Mouse (Mus musculus): ENCODE measurements around the gene 1600015I10Rik. TPM values are rescaled to one million over a fixed set of nuclear protein-coding genes. Genes with fewer than 3 reads are reported as not detected.
"Not testable (repeated sequence)": the region's sequence is repeated elsewhere in the genome, so short reads cannot be mapped to it uniquely, and the experiment has no call there.

The 1600015I10Rik gene
- total RNA-seq (2015) (not detected in 2 replicates), total RNA-seq (2017) (not detected in 2 replicates)

- no peak for ATAC-seq (ENCODE audit: poor library complexity, severe bottlenecking)
Measured at GRCm38 (mm10) chr6:48929595-48929994, at the start of gene 1600015I10Rik. Gene 1600015I10Rik (plus strand): TSS chr6:48929895.

GRCm38 (mm10) chr6:48894203-48894602 lies 35.5 kb upstream of the 1600015I10Rik start:
- ATAC-seq (ENCODE audit: poor library complexity, severe bottlenecking) = peak; percentile 51; the same call in 1 of the 2 replicates

- ATAC-seq (ENCODE audit: poor library complexity, severe bottlenecking) = no peak
Measured at GRCm38 (mm10) chr6:48894938-48895818, 34.5 kb upstream of the 1600015I10Rik start.

DNA sequence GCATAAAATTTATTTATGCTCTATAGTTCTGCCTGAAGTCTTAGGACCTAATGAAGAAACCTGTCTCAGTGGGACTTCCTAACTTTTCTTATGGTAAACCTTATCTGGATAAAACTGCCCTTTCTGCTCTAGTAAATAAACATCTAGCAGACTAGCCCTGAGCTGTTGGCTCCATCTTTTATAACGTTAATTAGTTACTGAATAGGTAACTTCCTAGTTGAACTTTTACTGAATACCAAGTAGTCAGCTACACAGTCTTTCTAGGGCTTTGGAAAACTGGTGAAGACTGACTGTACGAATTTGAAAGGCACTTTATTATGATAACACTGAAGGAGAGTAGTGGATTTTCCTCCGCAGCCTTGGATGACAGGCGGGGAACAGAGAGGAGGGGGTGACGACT lies 33.8 kb upstream of the 1600015I10Rik start:
- ATAC-seq (ENCODE audit: poor library complexity, severe bottlenecking) = no peak

GRCm38 (mm10) chr6:48896956-48897355 lies 32.7 kb upstream of the 1600015I10Rik start:
- ATAC-seq (ENCODE audit: poor library complexity, severe bottlenecking) = no peak

GRCm38 (mm10) chr6:48901316-48901715 lies 28.4 kb upstream of the 1600015I10Rik start:
- not testable (repeated sequence) for ATAC-seq (ENCODE audit: poor library complexity, severe bottlenecking)

GRCm38 (mm10) chr6:48902511-48903406 lies 26.9 kb upstream of the 1600015I10Rik start:
- no peak for ATAC-seq (ENCODE audit: poor library complexity, severe bottlenecking)

GRCm38 (mm10) chr6:48903437-48903836 lies 26.3 kb upstream of the 1600015I10Rik start:
- no peak for ATAC-seq (ENCODE audit: poor library complexity, severe bottlenecking)

GRCm38 (mm10) chr6:48905606-48906005 lies 24.1 kb upstream of the 1600015I10Rik start:
- ATAC-seq (ENCODE audit: poor library complexity, severe bottlenecking) = no peak

- ATAC-seq (ENCODE audit: poor library complexity, severe bottlenecking) = no peak
Measured at GRCm38 (mm10) chr6:48906371-48906770, 23.3 kb upstream of the 1600015I10Rik start.

DNA sequence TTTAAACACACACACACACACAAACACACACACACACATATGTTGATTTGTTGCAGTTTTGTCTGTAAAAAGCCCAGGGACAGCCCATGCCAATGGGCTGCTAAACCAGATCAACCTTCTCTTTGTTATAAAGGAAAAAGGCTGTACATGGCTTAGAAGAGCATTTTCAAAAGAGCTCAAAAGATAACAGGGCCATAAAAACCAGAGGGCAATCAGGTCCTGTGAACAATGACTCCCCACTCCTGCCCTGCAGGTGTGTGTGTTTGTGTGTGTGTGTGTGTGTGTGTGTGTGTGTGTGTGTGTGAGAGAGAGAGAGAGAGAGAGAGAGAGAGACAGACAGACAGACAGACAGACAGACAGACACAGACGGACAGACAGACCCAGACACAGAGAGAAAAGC lies 20.5 kb upstream of the 1600015I10Rik start:
- ATAC-seq (ENCODE audit: poor library complexity, severe bottlenecking) = no peak

DNA sequence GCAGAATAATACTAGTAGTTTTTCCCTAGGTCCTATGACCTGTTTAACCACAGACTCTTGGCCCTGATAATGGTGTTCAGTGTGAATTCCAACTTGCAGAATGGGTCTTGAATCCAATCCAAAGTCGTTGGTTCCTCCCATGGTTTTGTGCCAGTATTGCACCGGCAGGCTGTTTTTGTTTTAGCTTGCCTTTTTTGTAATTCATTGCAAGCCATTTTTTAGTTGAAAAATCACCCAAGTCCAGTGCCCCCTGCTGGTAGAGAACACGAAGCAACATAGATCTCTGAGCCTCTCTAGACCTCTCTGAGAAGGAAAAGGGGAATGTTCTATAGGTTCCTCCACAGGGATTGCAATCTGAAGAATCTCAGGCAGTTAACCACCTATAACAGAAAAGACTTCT lies 17.7 kb upstream of the 1600015I10Rik start:
- ATAC-seq (ENCODE audit: poor library complexity, severe bottlenecking) = peak; percentile 35; the same call in 1 of the 2 replicates

GRCm38 (mm10) chr6:48913587-48913986 lies 16.1 kb upstream of the 1600015I10Rik start:
- no peak for ATAC-seq (ENCODE audit: poor library complexity, severe bottlenecking)

GRCm38 (mm10) chr6:48949596-48949995 lies 19.9 kb downstream of the 1600015I10Rik start:
- ATAC-seq (ENCODE audit: poor library complexity, severe bottlenecking) = no peak

DNA sequence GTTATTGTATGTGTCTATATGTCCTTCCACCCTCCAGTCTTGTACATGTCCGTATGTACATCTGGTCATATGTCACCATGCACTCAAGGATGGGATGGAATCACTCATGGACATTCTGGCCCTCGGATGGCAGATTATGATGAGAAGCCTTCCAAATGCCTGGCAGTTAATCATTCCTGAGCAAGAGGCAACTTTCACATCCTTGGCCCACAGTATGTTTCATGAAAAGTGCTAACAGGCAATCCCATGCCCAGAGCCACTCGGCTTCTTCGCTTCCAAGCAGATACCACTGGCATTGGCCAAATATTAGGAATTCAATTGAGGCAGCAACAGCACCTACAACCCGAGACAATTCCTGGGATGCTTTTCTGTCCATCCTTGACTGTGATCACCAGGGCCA lies 21.0 kb downstream of the 1600015I10Rik start:
- no peak for ATAC-seq (ENCODE audit: poor library complexity, severe bottlenecking)

GRCm38 (mm10) chr6:48951630-48952029 lies 21.9 kb downstream of the 1600015I10Rik start:
- no peak for ATAC-seq (ENCODE audit: poor library complexity, severe bottlenecking)

DNA sequence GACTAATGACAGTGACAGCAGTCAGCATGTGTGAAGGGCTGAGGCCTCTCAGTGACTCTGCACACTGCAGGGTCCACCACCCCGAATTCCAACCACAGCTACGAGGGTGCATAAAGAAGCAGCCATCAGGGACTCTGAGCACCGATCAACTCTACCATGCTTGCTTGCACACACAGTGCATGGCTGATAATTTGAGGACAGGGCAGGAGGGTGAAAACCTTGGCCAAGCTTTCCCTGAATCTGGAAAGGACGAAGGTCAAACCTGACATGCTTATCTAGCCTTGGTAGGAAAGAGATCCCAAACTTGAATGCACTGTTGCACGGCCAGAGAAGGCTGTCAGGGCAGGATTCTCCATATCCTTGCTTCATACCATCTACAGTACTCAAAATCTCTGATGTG lies 23.5 kb downstream of the 1600015I10Rik start:
- ATAC-seq (ENCODE audit: poor library complexity, severe bottlenecking) = no peak

DNA sequence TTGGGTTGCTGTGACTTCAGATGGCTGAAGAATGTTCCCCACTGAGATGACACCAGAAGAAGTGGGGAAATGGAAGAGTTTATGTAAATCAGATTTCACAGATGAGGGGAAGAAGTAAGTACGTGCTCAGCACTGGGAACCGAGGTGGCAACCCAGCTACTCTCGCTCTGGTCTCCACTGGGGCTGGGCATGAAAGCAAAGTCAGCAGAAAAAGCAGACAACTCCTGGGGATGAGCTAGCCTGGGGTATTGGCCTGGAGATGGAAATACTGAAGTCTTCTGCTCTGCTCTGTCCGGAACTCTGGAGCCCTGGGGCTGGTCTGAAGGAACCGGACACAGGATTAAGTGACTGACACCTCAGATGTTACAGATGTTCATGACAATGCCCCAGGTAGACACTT lies 24.5 kb downstream of the 1600015I10Rik start:
- no peak for ATAC-seq (ENCODE audit: poor library complexity, severe bottlenecking)

GRCm38 (mm10) chr6:48954946-48955345 lies 25.3 kb downstream of the 1600015I10Rik start:
- no peak for ATAC-seq (ENCODE audit: poor library complexity, severe bottlenecking)

- no peak for ATAC-seq (ENCODE audit: poor library complexity, severe bottlenecking)
Measured at GRCm38 (mm10) chr6:48956785-48957184, 27.1 kb downstream of the 1600015I10Rik start.

- no peak for ATAC-seq (ENCODE audit: poor library complexity, severe bottlenecking)
Measured at GRCm38 (mm10) chr6:48958053-48958452, 28.4 kb downstream of the 1600015I10Rik start.
